Mouse (Mus musculus): ENCODE data around the gene Mthfsl. TPM values are rescaled to one million over a fixed set of nuclear protein-coding genes. Genes with fewer than 3 reads are reported as not detected.
"Not testable (repeated sequence)": the region's sequence is repeated elsewhere in the genome, so short reads cannot be mapped to it uniquely, and the experiment has no call there.

Mthfsl gene
- total RNA-seq (2021): 10 to 100 TPM; 33.6 to 38.1 TPM
- long read RNA-seq, experiment 1, transcript Mthfsl-201 (3 exons, 801 nt): major isoform, 6 of 10 reads
- long read RNA-seq, experiment 1, partial matches to known transcripts: 0 of 10 reads
- long read RNA-seq, experiment 1, other reads (novel, unspliced or antisense): 4 of 10 reads
- long read RNA-seq, experiment 2, transcript Mthfsl-201 (3 exons, 801 nt): major isoform, 25 of 57 reads
- long read RNA-seq, experiment 2, partial matches to known transcripts: 1 of 57 reads
- long read RNA-seq, experiment 2, other reads (novel, unspliced or antisense): 29 of 57 reads

- peak in 1 of 2 experiments; percentile 36 for DNase-seq (ENCODE audit: low spot score in 2 of 2)
These were observed at the start of gene Mthfsl for GRCm38 (mm10) chr9:88719989-88720537. TSS of gene Mthfsl (minus strand) at chr9:88720296.

- not testable (repeated sequence) for DNase-seq (ENCODE audit: low spot score in 2 of 2)
These were observed 49.4 kb upstream of the Mthfsl start for GRCm38 (mm10) chr9:88769470-88769869.

GRCm38 (mm10) chr9:88746687-88747086 is 26.6 kb upstream of the Mthfsl start:
- peak in 1 of 2 experiments; percentile 37 for DNase-seq (ENCODE audit: low spot score in 2 of 2)

GRCm38 (mm10) chr9:88746046-88746445 is 25.9 kb upstream of the Mthfsl start:
- not testable (repeated sequence) for DNase-seq (ENCODE audit: low spot score in 2 of 2)

- DNase-seq (ENCODE audit: low spot score in 2 of 2): not testable (repeated sequence)
These were observed 15.2 kb upstream of the Mthfsl start for GRCm38 (mm10) chr9:88735289-88735688.

- DNase-seq (ENCODE audit: low spot score in 2 of 2): not testable (repeated sequence)
These were observed 13.1 kb upstream of the Mthfsl start for GRCm38 (mm10) chr9:88733182-88733581.

GRCm38 (mm10) chr9:88732334-88732733 is 12.2 kb upstream of the Mthfsl start:
- DNase-seq (ENCODE audit: low spot score in 2 of 2): not testable (repeated sequence)

- DNase-seq (ENCODE audit: low spot score in 2 of 2): not testable (repeated sequence)
These were observed 11.6 kb upstream of the Mthfsl start, which contains the start of gene Bcl2a1d for GRCm38 (mm10) chr9:88731728-88732127. TSS of gene Bcl2a1d (minus strand) at chr9:88731914.

GRCm38 (mm10) chr9:88728311-88728710 is 8.2 kb upstream of the Mthfsl start:
- not testable (repeated sequence) for DNase-seq (ENCODE audit: low spot score in 2 of 2)

GRCm38 (mm10) chr9:88721628-88722027 is 1.5 kb upstream of the Mthfsl start:
- not testable (repeated sequence) for DNase-seq (ENCODE audit: low spot score in 2 of 2)

GRCm38 (mm10) chr9:88719073-88719921 is 799 bp downstream of the Mthfsl start:
- peak in 1 of 2 experiments; percentile 19 for DNase-seq (ENCODE audit: low spot score in 2 of 2)

- not testable (repeated sequence) for DNase-seq (ENCODE audit: low spot score in 2 of 2)
These were observed 1.5 kb downstream of the Mthfsl start for GRCm38 (mm10) chr9:88718593-88718992.

- DNase-seq (ENCODE audit: low spot score in 2 of 2): not testable (repeated sequence)
These were observed 2.0 kb downstream of the Mthfsl start for GRCm38 (mm10) chr9:88718140-88718539.

GRCm38 (mm10) chr9:88714515-88714914 is 5.6 kb downstream of the Mthfsl start:
- DNase-seq (ENCODE audit: low spot score in 2 of 2): not testable (repeated sequence)

GRCm38 (mm10) chr9:88712164-88712749 is 7.8 kb downstream of the Mthfsl start:
- DNase-seq (ENCODE audit: low spot score in 2 of 2): not testable (repeated sequence)

GRCm38 (mm10) chr9:88710910-88711438 is 9.1 kb downstream of the Mthfsl start:
- not testable (repeated sequence) for DNase-seq (ENCODE audit: low spot score in 2 of 2)

GRCm38 (mm10) chr9:88710439-88710838 is 9.7 kb downstream of the Mthfsl start:
- not testable (repeated sequence) for DNase-seq (ENCODE audit: low spot score in 2 of 2)

GRCm38 (mm10) chr9:88709794-88710193 is 10.3 kb downstream of the Mthfsl start:
- not testable (repeated sequence) for DNase-seq (ENCODE audit: low spot score in 2 of 2)

- no peak for DNase-seq (ENCODE audit: low spot score in 2 of 2)
These were observed 10.8 kb downstream of the Mthfsl start for GRCm38 (mm10) chr9:88709304-88709703.

- DNase-seq (ENCODE audit: low spot score in 2 of 2): no peak
These were observed 13.4 kb downstream of the Mthfsl start for GRCm38 (mm10) chr9:88706700-88707099.

GRCm38 (mm10) chr9:88705157-88705556 is 14.9 kb downstream of the Mthfsl start:
- DNase-seq (ENCODE audit: low spot score in 2 of 2): not testable (repeated sequence)

Measured in adrenal gland, adult 18-20 months (tissue).